Mouse (Mus musculus): ENCODE data around the gene Ppp1r14b.
A peak's percentile ranks its signal among the peaks of the same experiment; 100 is the strongest.

Gene Ppp1r14b

GRCm38 (mm10) chr19:6974211-6975205 is at the start of gene Ppp1r14b:
Gene Ppp1r14b, plus strand, starts transcription at chr19:6974968.
- DNase-seq: peak; percentile 80

- DNase-seq: no peak
Measured at GRCm38 (mm10) chr19:6925307-6925573, 49.5 kb upstream of the Ppp1r14b start, which contains the start of gene Catsperz. Gene Catsperz, minus strand, starts transcription at chr19:6925380.

GRCm38 (mm10) chr19:6925611-6926329 is 49.0 kb upstream of the Ppp1r14b start:
- DNase-seq: no peak

- DNase-seq: no peak
Measured at GRCm38 (mm10) chr19:6926559-6927255, 48.1 kb upstream of the Ppp1r14b start.

- no peak for DNase-seq
Measured at GRCm38 (mm10) chr19:6928080-6928479, 46.7 kb upstream of the Ppp1r14b start.

- no peak for DNase-seq
Measured at GRCm38 (mm10) chr19:6931002-6931401, 43.8 kb upstream of the Ppp1r14b start.

GRCm38 (mm10) chr19:6932018-6932417 is 42.8 kb upstream of the Ppp1r14b start:
- no peak for DNase-seq

- no peak for DNase-seq
Measured at GRCm38 (mm10) chr19:6933102-6933435, 41.7 kb upstream of the Ppp1r14b start.

- DNase-seq: no peak
Measured at GRCm38 (mm10) chr19:6933436-6934194, 41.2 kb upstream of the Ppp1r14b start.

GRCm38 (mm10) chr19:6934195-6934977 is 40.4 kb upstream of the Ppp1r14b start, which contains the start of gene Kcnk4:
Gene Kcnk4, minus strand, starts transcription at chr19:6934515.
- DNase-seq: no peak

GRCm38 (mm10) chr19:6936299-6936698 is 38.5 kb upstream of the Ppp1r14b start:
- no peak for DNase-seq

GRCm38 (mm10) chr19:6937541-6938465 is 37.0 kb upstream of the Ppp1r14b start:
- no peak for DNase-seq

- no peak for DNase-seq
Measured at GRCm38 (mm10) chr19:6939106-6940002, 35.4 kb upstream of the Ppp1r14b start.

GRCm38 (mm10) chr19:6940396-6941351 is 34.1 kb upstream of the Ppp1r14b start:
- DNase-seq: no peak

GRCm38 (mm10) chr19:6941372-6942248 is 33.2 kb upstream of the Ppp1r14b start, which contains the start of gene Bad:
Gene Bad, plus strand, starts transcription at chr19:6941861.
- peak; percentile 96 for DNase-seq

- peak; percentile 95 for DNase-seq
Measured at GRCm38 (mm10) chr19:6942249-6942691, 32.5 kb upstream of the Ppp1r14b start, which contains the start of gene Gpr137. Gene Gpr137, minus strand, starts transcription at chr19:6942480.

GRCm38 (mm10) chr19:6942764-6943163 is 32.0 kb upstream of the Ppp1r14b start:
- no peak for DNase-seq

Measured in lung, postnatal 14 days (tissue).